Mouse (Mus musculus): Measurements from ENCODE around the gene Lpp.

- TF ChIP-seq ZNF384 (IDR thresholded peaks at IDR 0.05; ENCODE audit: low read depth, low read length) (no peak), RCOR1 (conservative IDR thresholded peaks at IDR 0.05; ENCODE audit: low read depth, low read length) (no peak), NELFE (IDR thresholded peaks at IDR 0.05; ENCODE audit: low read depth, low read length) (no peak), ELF1 (IDR thresholded peaks at IDR 0.05; ENCODE audit: low read depth, low read length) (no peak), POLR2A (IDR thresholded peaks at IDR 0.05; ENCODE audit: low read depth, low read length) (no peak), CTCF (conservative IDR thresholded peaks at IDR 0.05 in 1 of 2, IDR thresholded peaks at IDR 0.05 in 1 of 2; ENCODE audit: low read depth in 2 of 2, low read length in 2 of 2) (no peak), POLR2AphosphoS2 (IDR thresholded peaks at IDR 0.05; ENCODE audit: low read depth, low read length) (no peak), JUN (IDR thresholded peaks at IDR 0.05; ENCODE audit: insufficient read depth, low read depth, low read length) (no peak), MAX (IDR thresholded peaks at IDR 0.05; ENCODE audit: low read length) (no peak), ZKSCAN1 (IDR thresholded peaks at IDR 0.05; ENCODE audit: borderline replicate concordance, low read depth, low read length) (no peak), SMC3 (IDR thresholded peaks at IDR 0.05; ENCODE audit: low read depth, low read length) (no peak), USF1 (IDR thresholded peaks at IDR 0.05; ENCODE audit: low read depth, low read length) (no peak), MAFK (IDR thresholded peaks at IDR 0.05; ENCODE audit: insufficient replicate concordance, low read length) (no peak), MAZ (IDR thresholded peaks at IDR 0.05; ENCODE audit: low read depth, low read length) (no peak)
Measured at GRCm38 (mm10) chr16:24418022-24418421, 24.7 kb downstream of the Lpp start.

All from CH12.LX (cell line).